Mouse (Mus musculus): ENCODE data around the gene Dchs1. TPM values are rescaled to one million over a fixed set of nuclear protein-coding genes. Genes with fewer than 3 reads are reported as not detected.
A peak's percentile ranks its signal among the peaks of the same experiment; 100 is the strongest.

The Dchs1 gene
- total RNA-seq, 2 experiments from 2014 or later = not detected

DNA sequence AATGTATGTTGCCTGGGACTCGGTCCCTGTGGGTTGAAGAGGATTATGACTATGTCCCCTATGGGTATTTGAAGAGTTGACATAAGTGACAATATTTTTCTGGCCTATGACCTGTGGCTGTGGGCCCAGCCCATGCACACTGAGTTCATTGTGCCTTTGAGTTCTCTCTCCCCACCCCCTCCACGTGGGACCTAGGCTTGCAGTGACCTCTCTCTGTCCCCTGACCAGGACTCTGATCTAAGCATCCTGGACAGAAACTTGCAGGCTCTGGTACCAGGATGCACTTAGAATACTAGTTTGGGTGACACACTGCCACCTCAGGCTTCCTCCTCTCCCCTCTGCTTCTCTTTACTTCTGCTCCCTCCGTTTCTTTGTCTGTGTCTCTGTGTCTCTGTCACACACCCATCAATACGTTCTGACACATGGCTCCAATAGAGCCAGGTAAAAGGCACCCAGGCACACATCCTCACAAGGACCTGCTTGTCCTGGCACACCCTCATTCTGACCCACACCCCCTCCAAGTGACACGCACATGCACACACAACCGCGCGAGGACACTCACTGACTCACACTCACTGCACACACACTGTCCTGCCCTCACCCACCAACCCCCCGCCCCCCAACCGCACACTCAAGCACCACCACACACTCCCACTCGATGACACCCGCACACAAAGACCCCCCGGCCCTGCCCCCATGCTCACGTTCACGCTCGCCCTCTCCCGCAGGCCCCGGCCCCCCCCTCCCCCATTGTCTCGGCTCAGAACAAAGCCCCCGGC is 759 bp downstream of the Dchs1 start:
- peak; percentile 39 for ATAC-seq (replicated peaks; ENCODE audit: poor library complexity, severe bottlenecking)

DNA sequence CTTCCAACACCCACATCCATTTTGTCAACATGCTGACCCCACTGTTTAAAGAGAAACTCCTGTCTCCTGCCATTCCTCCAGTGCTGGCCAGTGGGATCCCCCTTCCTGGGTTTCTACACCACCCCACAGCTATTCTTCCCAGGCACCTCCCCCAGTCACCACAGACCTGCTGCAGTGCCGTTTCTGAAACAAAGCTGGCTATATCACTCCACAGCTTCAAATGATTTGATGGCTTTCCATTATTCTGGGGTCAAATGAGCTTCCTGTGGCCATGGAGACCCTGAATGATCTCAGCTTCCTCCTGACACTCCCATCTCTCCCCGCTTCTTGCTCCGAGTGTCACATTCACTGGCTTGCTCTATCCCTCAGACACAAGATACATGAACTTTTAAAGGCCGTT is 2.9 kb downstream of the Dchs1 start:
- ATAC-seq (replicated peaks; ENCODE audit: poor library complexity, severe bottlenecking) = no peak

DNA sequence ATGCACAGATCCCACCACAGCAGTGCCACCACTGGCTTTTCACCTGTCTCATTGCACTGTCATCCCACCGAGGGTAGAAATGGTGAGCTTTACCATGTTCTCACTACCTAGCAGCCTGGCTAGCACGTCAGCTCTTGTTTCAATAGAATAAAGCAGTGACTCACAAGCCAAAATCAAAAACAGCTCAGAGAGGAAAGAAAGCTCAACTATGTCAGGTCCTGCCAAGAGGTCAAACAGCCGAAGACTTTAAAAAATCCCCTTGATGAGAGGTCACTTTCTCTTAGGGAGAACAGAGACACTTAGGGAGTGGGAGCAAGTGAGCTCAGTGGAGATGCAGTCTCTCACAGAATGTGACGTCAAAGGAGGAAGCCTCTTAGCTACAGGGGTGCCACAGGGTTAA is 3.6 kb downstream of the Dchs1 start:
- no peak for ATAC-seq (replicated peaks; ENCODE audit: poor library complexity, severe bottlenecking)

- peak; percentile 83 for ATAC-seq (replicated peaks; ENCODE audit: poor library complexity, severe bottlenecking)
Measured at GRCm38 (mm10) chr7:105778553-105779265, 8.7 kb downstream of the Dchs1 start.

DNA sequence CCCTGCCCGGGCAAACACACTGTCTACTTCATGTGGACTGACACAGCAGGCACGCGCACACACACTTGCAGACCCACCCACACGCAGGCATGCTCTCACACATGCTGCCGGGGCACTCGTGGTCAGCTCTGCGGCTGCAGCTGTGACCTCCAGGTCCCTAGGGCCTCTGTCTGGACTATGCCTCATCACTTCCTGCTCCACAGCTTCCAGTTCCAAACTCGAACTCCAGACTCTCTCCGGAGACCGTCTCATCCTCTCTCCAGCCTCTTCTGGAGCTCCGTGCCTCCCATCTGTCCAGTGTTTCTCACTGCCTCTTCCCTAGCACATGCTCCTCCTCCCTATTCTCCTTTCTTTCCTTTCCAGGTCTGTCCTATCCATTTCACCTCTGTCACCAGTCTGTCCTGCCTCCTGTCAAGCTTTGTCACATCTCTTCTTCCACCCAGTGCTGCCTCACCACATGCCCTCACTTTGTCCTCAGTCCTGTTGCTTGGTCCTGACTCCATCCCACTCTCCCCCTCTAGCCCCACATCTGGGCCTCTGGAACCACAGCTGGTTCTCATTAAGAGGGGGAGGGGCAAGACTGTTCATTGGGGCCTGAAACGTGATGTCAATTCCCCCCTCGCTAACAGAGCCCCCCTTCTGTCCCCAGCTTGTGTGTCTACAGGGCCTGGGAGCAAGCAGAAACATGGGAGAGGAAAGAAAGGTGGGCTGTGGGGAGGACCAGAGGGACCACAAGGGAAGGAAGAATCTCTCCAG is 9.5 kb downstream of the Dchs1 start:
- peak; percentile 70 for ATAC-seq (replicated peaks; ENCODE audit: poor library complexity, severe bottlenecking)

DNA sequence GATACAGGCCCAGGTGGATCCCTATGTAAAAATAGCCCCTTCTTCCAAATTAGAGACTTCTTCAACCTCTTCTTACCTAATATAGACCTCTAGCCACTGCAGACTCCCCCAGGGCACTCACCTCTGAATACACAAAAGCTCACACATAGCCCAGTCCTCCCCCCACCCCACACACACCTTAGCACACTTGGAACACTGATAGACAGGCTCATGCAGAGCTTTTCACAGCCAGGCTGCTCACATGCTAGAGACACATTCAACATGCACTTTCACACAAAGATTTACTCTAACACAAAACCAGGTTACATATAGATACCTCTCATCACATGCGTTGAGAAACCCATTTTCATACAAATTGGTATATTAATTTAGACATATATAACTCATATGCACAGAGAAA is 10.1 kb downstream of the Dchs1 start:
- no peak for ATAC-seq (replicated peaks; ENCODE audit: poor library complexity, severe bottlenecking)

- no peak for ATAC-seq (replicated peaks; ENCODE audit: poor library complexity, severe bottlenecking)
Measured at GRCm38 (mm10) chr7:105776026-105776425, 11.4 kb downstream of the Dchs1 start.

DNA sequence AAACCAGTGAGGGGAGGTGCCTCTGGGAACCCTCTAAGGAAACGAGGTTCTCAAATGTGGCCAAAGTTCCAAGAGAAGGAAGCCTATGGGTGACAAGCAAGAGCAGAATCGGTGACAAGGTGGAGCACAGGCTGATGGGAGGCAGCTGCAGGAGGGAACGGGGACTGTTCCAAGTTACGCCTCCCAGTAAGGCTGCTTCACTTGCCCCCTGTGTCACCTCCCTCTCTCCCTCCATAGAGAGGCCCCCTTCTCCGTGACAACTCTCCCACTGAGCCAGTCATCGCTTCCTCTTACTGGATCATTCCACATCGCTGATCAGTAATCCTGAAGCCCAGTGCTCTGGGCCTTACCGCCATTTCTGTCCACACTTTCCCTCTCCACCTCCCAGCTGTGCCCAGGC is 12.8 kb downstream of the Dchs1 start:
- peak; percentile 15 for ATAC-seq (replicated peaks; ENCODE audit: poor library complexity, severe bottlenecking)

DNA sequence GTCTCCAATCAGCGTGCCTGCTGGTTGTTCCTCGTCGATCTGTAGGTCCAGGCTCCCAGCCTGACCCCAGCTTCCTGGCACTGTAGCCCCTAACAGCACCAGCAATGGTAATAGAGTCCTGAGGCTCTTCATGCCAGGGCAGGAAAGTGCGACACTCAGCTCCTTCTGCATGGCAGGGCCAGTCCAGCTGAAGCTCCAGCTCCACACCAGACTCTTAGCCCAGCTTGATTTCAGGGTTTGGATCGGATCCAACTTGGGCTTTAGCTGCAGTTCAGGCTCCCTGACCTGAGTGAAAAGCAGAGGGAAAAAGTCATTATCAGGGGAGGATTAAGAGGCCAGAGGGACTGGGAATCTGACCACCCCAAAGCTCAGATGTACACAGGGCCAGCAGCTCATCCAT is 14.4 kb downstream of the Dchs1 start:
- ATAC-seq (replicated peaks; ENCODE audit: poor library complexity, severe bottlenecking) = no peak

DNA sequence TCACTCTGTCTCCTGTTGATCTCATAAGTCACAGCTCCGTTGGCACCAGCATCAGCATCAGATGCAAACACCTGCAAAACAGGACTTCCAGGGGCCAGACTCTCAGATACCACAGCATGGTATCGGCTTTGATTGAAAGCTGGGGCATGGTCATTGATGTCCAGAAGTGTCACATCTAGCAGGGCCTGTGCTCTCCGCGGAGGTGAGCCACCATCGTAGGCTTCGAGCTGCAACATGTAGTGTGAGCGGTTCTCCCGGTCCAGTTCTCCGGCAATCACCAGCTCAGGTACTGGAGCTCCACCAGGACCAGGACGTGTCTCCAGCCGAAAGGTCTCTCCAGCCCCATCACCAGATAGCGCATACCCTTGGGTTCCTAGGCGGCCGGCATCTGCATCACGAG is 15.1 kb downstream of the Dchs1 start:
- no peak for ATAC-seq (replicated peaks; ENCODE audit: poor library complexity, severe bottlenecking)

DNA sequence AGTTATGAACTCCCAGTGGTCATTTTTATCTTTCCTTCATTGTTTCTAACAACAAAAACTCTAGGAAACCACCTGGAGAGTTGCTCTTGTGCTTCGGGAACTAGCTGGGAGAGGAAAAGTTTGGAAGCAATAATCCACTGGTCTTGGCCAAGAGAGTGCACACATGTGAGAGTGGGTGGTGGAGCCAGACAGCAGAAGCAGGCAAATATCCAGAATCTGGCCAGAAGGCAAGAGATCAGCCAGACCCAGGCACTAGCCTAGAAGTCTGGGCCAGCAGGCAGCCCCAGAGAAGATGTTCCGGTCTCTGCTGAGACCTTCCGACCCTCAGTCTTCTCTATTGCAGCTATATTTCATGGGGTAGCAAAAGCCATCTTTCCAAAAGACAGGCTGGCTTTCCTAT is 17.5 kb downstream of the Dchs1 start:
- ATAC-seq (replicated peaks; ENCODE audit: poor library complexity, severe bottlenecking) = no peak

DNA sequence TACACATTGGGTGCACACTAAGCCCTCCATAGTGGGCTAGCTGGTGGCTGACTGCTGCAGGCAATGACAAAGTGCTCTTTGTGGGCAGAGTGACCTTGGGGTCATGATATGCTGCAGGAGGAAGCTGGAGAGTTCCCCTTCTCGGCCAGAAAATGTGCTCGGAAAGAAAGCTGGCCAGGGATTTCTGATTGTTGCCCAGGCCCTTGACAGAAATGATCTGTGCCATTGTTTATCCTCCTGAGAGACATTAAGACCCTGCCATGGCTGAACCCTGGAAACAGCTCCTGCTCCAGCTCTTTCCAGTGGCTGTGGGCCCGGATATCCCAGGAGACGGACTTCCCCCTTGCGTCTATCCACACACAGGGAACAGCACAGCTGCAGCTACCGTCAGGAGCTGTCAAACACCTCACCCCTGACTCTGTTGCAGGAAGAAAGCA is 19.7 kb downstream of the Dchs1 start:
- peak; percentile 79 for ATAC-seq (replicated peaks; ENCODE audit: poor library complexity, severe bottlenecking)

- ATAC-seq (replicated peaks; ENCODE audit: poor library complexity, severe bottlenecking) = no peak
Measured at GRCm38 (mm10) chr7:105764331-105764730, 23.1 kb downstream of the Dchs1 start.

- peak; percentile 34 for ATAC-seq (replicated peaks; ENCODE audit: poor library complexity, severe bottlenecking)
Measured at GRCm38 (mm10) chr7:105762517-105763270, 24.8 kb downstream of the Dchs1 start.

DNA sequence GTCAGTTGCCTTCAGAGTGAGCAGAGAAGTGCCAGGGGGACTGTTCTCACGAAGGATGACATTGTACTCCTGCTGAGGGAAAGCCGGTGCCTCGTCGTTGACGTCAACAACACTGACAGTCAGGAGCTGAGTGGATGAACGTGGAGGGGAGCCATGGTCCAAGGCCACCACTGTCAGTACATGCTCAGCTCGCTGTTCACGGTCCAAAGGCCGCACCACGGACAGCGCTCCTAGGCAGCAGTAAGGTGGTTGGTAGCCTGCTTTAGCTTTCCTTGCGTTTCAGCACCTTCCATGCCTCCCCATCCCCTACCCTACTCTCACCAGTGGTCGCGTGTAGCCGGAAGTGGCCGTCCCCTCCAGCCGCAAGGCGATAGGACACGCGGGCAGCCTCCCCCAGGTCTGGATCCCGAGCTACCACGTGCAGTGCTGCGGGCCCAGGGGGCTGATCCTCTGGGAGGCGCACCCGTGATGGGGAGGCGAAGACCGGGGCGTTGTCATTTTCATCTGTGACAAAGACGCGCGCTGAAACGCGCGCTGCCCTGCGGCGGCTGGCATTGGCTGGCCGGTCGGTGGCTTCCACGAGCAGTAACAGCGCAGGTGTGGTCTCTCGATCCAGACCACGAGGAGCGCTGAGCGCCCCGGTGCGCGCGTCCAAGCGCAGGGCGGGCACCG is 25.5 kb downstream of the Dchs1 start:
- ATAC-seq (replicated peaks; ENCODE audit: poor library complexity, severe bottlenecking) = peak; percentile 38

- no peak for ATAC-seq (replicated peaks; ENCODE audit: poor library complexity, severe bottlenecking)
Measured at GRCm38 (mm10) chr7:105753281-105753680, 34.2 kb downstream of the Dchs1 start.

- no peak for ATAC-seq (replicated peaks; ENCODE audit: poor library complexity, severe bottlenecking)
Measured at GRCm38 (mm10) chr7:105752716-105753115, 34.7 kb downstream of the Dchs1 start.

- peak; percentile 90 for ATAC-seq (replicated peaks; ENCODE audit: poor library complexity, severe bottlenecking)
Measured at GRCm38 (mm10) chr7:105751491-105752433, 35.7 kb downstream of the Dchs1 start, which contains the start of gene Tpp1. Gene Tpp1, minus strand, starts transcription at chr7:105752235.

- no peak for ATAC-seq (replicated peaks; ENCODE audit: poor library complexity, severe bottlenecking)
Measured at GRCm38 (mm10) chr7:105747776-105748175, 39.7 kb downstream of the Dchs1 start.
